Mouse (Mus musculus) midbrain, embryonic 16.5 days (tissue): ENCODE results near the gene Gramd1b. TPM values are rescaled to one million over a fixed set of nuclear protein-coding genes. Genes with fewer than 3 reads are reported as not detected.

Experiments used
- ATAC-seq: fragments of 200-750 bp; cut with Nextera tagmentation; 2 replicates; pipeline ENCODE4 v1.8.0; 2017; ENCODE audit warnings: moderate TSS enrichment
- H3K27ac ChIP-seq: fragments of 300-500 bp; sonication (generic); 2 replicates; pipeline ENCODE4 v1.5.1; 2014; ENCODE audit warnings: mild to moderate bottlenecking, low read length, mixed read lengths
- H3K27me3 ChIP-seq: fragments of 300-500 bp; sonication (generic); 2 replicates; pipeline ENCODE4 v1.6.1; 2014; ENCODE audit warnings: low read depth, low read length, mixed read lengths; ENCODE audit not compliant: control insufficient read depth, insufficient read depth
- H3K36me3 ChIP-seq: fragments of 300-500 bp; sonication (generic); 2 replicates; pipeline ENCODE4 v1.6.1; 2014; ENCODE audit warnings: mild to moderate bottlenecking, low read length, moderate library complexity, mixed read lengths; ENCODE audit not compliant: control insufficient read depth, insufficient read depth
- H3K4me1 ChIP-seq: fragments of 300-500 bp; sonication (generic); 2 replicates; pipeline ENCODE4 v1.6.1; 2014; ENCODE audit warnings: mild to moderate bottlenecking, low read length, mixed read lengths; ENCODE audit not compliant: control insufficient read depth, insufficient read depth
- H3K4me2 ChIP-seq: fragments of 300-500 bp; sonication (generic); 2 replicates; pipeline ENCODE4 v1.6.1; 2014; ENCODE audit warnings: mild to moderate bottlenecking, low read length, mixed read lengths
- H3K4me3 ChIP-seq: fragments of 300-500 bp; sonication (generic); 2 replicates; pipeline ENCODE4 v1.5.1; 2014; ENCODE audit warnings: low read depth, mild to moderate bottlenecking, low read length, moderate library complexity, mixed read lengths
- H3K9ac ChIP-seq: fragments of 300-500 bp; sonication (generic); 2 replicates; pipeline ENCODE4 v1.6.1; 2014; ENCODE audit warnings: low read depth, low read length, mixed read lengths
- H3K9me3 ChIP-seq: fragments of 300-500 bp; sonication (generic); replicated peaks from 2 replicates; pipeline ENCODE4 v1.6.1; 2014; ENCODE audit warnings: mild to moderate bottlenecking, low read length, mixed read lengths; ENCODE audit not compliant: control insufficient read depth, poor library complexity, severe bottlenecking
- WGBS: fragments of 180-500 bp; shearing (Covaris S2); extraction: QIAGEN DNeasy Blood & Tissue Kit; methylation state at CpG from one replicate; pipeline ENCODE4 v1.1.7; 2014; 5-methylcytosine and 5-hydroxymethylcytosine counted together
- polyA plus RNA-seq: library from polyadenylated mRNA; unstranded; fragments of >200 nt; fragmentation: Nextera tagmentation; extraction: Ambion mirVana; gene quantifications from 2 replicates; pipeline ENCODE4 v1.2.1, GENCODE M21; 2015

The Gramd1b gene
- polyA plus RNA-seq, 1 experiment from 2014 or later = 20.3 TPM

- peaks cover 20% of the 10 kb centered on the region for H3K4me1 ChIP-seq
- no peak overlapping the region for H3K4me3 ChIP-seq
- no peak overlapping the region for H3K9ac ChIP-seq
- H3K36me3 ChIP-seq = no peaks in the 10 kb centered on the region
- H3K27ac ChIP-seq = peak overlapping the region; percentile 61
- no peaks in the 10 kb centered on the region for H3K27me3 ChIP-seq
- ATAC-seq = no peak
- no peaks in the 10 kb centered on the region for H3K9me3 ChIP-seq
- 58% methylated on average over 7 of the region's 7 CpGs for WGBS
- no peak overlapping the region for H3K4me2 ChIP-seq
Measured at GRCm38 (mm10) chr9:40245974-40246665, 285.1 kb downstream of the Gramd1b start.

DNA sequence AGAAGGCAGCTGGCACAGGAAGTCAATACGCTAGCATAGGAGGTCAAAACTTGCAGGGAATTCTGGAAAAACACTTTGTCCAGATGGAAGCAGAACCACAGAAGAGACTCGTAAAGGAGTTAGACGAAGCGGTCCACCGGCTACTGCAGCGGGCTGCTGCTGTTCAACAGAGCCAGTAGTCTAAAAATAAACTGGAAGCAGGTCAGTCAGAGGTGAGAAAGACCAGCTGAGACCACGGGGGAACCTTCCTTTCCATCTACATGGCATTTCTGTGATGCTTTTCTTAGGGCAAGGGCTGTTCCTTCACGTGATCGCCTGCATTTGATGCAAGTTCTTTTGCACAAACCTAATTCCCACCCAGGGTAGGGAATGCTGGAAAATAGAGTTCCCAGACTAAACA lies 285.7 kb downstream of the Gramd1b start:
- H3K27me3 ChIP-seq = no peaks in the 10 kb centered on the region
- H3K36me3 ChIP-seq = no peaks in the 10 kb centered on the region
- H3K4me2 ChIP-seq = no peak overlapping the region
- no peak overlapping the region for H3K4me3 ChIP-seq
- ATAC-seq = no peak
- peak overlapping the region; percentile 54; the same call in 1 of the 2 replicates for H3K27ac ChIP-seq
- H3K9me3 ChIP-seq = no peaks in the 10 kb centered on the region
- H3K4me1 ChIP-seq = peaks cover 27% of the 10 kb centered on the region
- no peak overlapping the region for H3K9ac ChIP-seq
- 75% methylated on average over 9 of the region's 9 CpGs for whole genome bisulfite sequencing

Other genes starting within 250 kb of the Gramd1b start
- not detected in 2 replicates for gene Gm21915, start 139.2 kb upstream of the Gramd1b start, polyA plus RNA-seq
- gene Clmp, start 154.6 kb upstream of the Gramd1b start, polyA plus RNA-seq = 50.3 and 50.9 TPM in 2 replicates